Comparison of ENCODE assay signal across 9 mouse cellular contexts in genomic region chr9:107551890-107552355, GRCm38 (mm10). TPM values are rescaled to one million over a fixed set of nuclear protein-coding genes. Genes with fewer than 3 reads are reported as not detected.
DNase-seq lines count a peak whose midpoint lies in the region; ATAC-seq and TF ChIP-seq lines count a peak whose summit lies in the region.
"Had no signal": no experiment of that assay in that cellular context is flagged by ENCODE, and none has a peak within 500 bp of the region (broad histone marks: within the 10 kb centered on the region; RNA-seq: fewer than 3 reads in every experiment).

No protein-coding gene starts in this region.

- ATAC-seq in liver, embryonic 11.5 days (replicated peaks; ENCODE audit: low FRiP score), result no peak

- peak overlapping the region; percentile 99 for H3K4me2 ChIP-seq in liver, embryonic 11.5 days

- H3K36me3 ChIP-seq in heart, embryonic 10.5 days, result peaks cover 6% of the 10 kb centered on the region
- no peaks in the 10 kb centered on the region; the same call in 1 of the 2 replicates for H3K36me3 ChIP-seq in thymus, adult 2 months (ENCODE audit: control insufficient read depth, insufficient read depth, low read length)
- H3K36me3 ChIP-seq in liver, embryonic 11.5 days (ENCODE audit: control insufficient read depth, insufficient read depth, low read length), result peaks cover under 1% of the 10 kb centered on the region

- TF ChIP-seq CTCF in thymus, adult 2 months (IDR thresholded peaks at IDR 0.05; ENCODE audit: borderline replicate concordance, control insufficient read depth, extremely low read depth, insufficient read depth, low read length, poor library complexity), result no peak

- H3K4me1 ChIP-seq in heart, embryonic 10.5 days, result peaks cover 73% of the 10 kb centered on the region
- H3K4me1 ChIP-seq in thymus, adult 2 months (replicated peaks; ENCODE audit: control insufficient read depth, insufficient read depth, low read length), result peaks cover 57% of the 10 kb centered on the region
- peaks cover 54% of the 10 kb centered on the region for H3K4me1 ChIP-seq in liver, embryonic 11.5 days (replicated peaks; ENCODE audit: control insufficient read depth, insufficient read depth, low read length)

- peaks cover 53% of the 10 kb centered on the region for H3K27me3 ChIP-seq in heart, embryonic 10.5 days (ENCODE audit: insufficient read depth, poor library complexity, severe bottlenecking)
- no peaks in the 10 kb centered on the region for H3K27me3 ChIP-seq in thymus, adult 2 months (ENCODE audit: control insufficient read depth, insufficient read depth, low read length)
- H3K27me3 ChIP-seq in liver, embryonic 11.5 days (replicated peaks; ENCODE audit: control insufficient read depth, insufficient read depth, low read length), result peaks cover 7% of the 10 kb centered on the region; the same call in 1 of the 2 replicates
- H3K27me3 ChIP-seq: CH12.LX had no signal

- H3K9ac ChIP-seq in liver, embryonic 11.5 days (ENCODE audit: low read depth, low read length), result peak overlapping the region; percentile 81

- H3K27ac ChIP-seq in heart, embryonic 10.5 days, result peak overlapping the region; percentile 87
- peak overlapping the region; percentile 28; the same call in 1 of the 2 replicates for H3K27ac ChIP-seq in thymus, adult 2 months (ENCODE audit: control insufficient read depth, insufficient read depth, low read length)
- peak overlapping the region; percentile 63 for H3K27ac ChIP-seq in liver, embryonic 11.5 days (ENCODE audit: low read depth, low read length)

- WGBS in heart, embryonic 10.5 days, result 11% methylated on average over 8 of the region's 8 CpGs
- 45% methylated on average over 8 of the region's 8 CpGs for WGBS in thymus, adult 2 months
- 21% methylated on average over 8 of the region's 8 CpGs for WGBS in liver, embryonic 11.5 days

- TF ChIP-seq POLR2A in thymus, adult 2 months (IDR thresholded peaks at IDR 0.05; ENCODE audit: control insufficient read depth, extremely low read depth, insufficient read depth, low read length, poor library complexity), result no peak

- peak overlapping the region; percentile 70 for H3K4me3 ChIP-seq in heart, embryonic 10.5 days
- peak overlapping the region; percentile 53 for H3K4me3 ChIP-seq in thymus, adult 2 months (ENCODE audit: control insufficient read depth, insufficient read depth, low read length)
- peak overlapping the region; percentile 61 for H3K4me3 ChIP-seq in liver, embryonic 11.5 days (ENCODE audit: low read depth, low read length)

- no peaks in the 10 kb centered on the region for H3K9me3 ChIP-seq in heart, embryonic 10.5 days
- H3K9me3 ChIP-seq in liver, embryonic 11.5 days (ENCODE audit: control insufficient read depth, low read length), result no peaks in the 10 kb centered on the region

- DNase-seq in heart, embryonic 10.5 days (ENCODE audit: low spot score), result no peak
- no peak for DNase-seq in heart, postnatal 4 days
- DNase-seq in thymus, adult 2 months, result no peak
- no peak for DNase-seq in thymus, postnatal 0 days (ENCODE audit: low spot score)
- no peak for DNase-seq in liver, embryonic 11.5 days (ENCODE audit: low spot score)
- DNase-seq in yolk sac, embryonic 10.5 days (ENCODE audit: low spot score), result peak; percentile 51
- no peak for DNase-seq in layer of hippocampus, postnatal 36 days
- no peak for DNase-seq in cerebellum, postnatal 10 days

RNA-seq across cellular contexts. Expression of gene Rassf1, which starts 0.6 kb away (rescaled TPM):
- polyA plus RNA-seq in heart, embryonic 10.5 days (2016; fragmentation: Nextera tagmentation; extraction: Ambion mirVana), result 50.5 and 51.7 TPM in 2 replicates
- 10 to 100 TPM; 38.8 to 39.4 TPM for total RNA-seq in heart, postnatal 4 days (2021)
- 48.8 and 50.8 TPM in 2 replicates for polyA plus RNA-seq in thymus, adult 2 months (2012; rRNA removed)
- 52.1 and 56.2 TPM in 2 replicates for polyA plus RNA-seq in thymus, postnatal 0 days (2015; fragmentation: Nextera tagmentation; extraction: Ambion mirVana)
- 31.2 and 37.0 TPM in 2 replicates for polyA plus RNA-seq in liver, embryonic 11.5 days (2014; fragmentation: Nextera tagmentation; extraction: Ambion mirVana)
- total RNA-seq in layer of hippocampus, postnatal 36 days (2021), result 10 to 100 TPM; 15.8 TPM

RNA-seq across cellular contexts. Expression of gene Zmynd10, which starts 4.8 kb away (rescaled TPM):
- 0.17 TPM in 1 of 2 replicates, not detected in the other for polyA plus RNA-seq in heart, embryonic 10.5 days (2016; fragmentation: Nextera tagmentation; extraction: Ambion mirVana)
- total RNA-seq in heart, postnatal 4 days (2021), result under 1 TPM; 0.26 to 0.32 TPM
- 2.9 and 3.4 TPM in 2 replicates for polyA plus RNA-seq in thymus, adult 2 months (2012; rRNA removed)
- 0.89 and 1.5 TPM in 2 replicates for polyA plus RNA-seq in thymus, postnatal 0 days (2015; fragmentation: Nextera tagmentation; extraction: Ambion mirVana)
- polyA plus RNA-seq in liver, embryonic 11.5 days (2014; fragmentation: Nextera tagmentation; extraction: Ambion mirVana), result 0.10 and 0.35 TPM in 2 replicates
- 1 to 10 TPM; 3.4 to 4.3 TPM for total RNA-seq in layer of hippocampus, postnatal 36 days (2021)

RNA-seq across cellular contexts. Expression of gene Nprl2, which starts 9.9 kb away (rescaled TPM):
- polyA plus RNA-seq in heart, embryonic 10.5 days (2016; fragmentation: Nextera tagmentation; extraction: Ambion mirVana), result 28.3 and 33.1 TPM in 2 replicates
- total RNA-seq in heart, postnatal 4 days (2021), result 10 to 100 TPM; 12.0 TPM
- polyA plus RNA-seq in thymus, adult 2 months (2012; rRNA removed), result 74.5 and 83.5 TPM in 2 replicates
- 47.2 and 48.4 TPM in 2 replicates for polyA plus RNA-seq in thymus, postnatal 0 days (2015; fragmentation: Nextera tagmentation; extraction: Ambion mirVana)
- polyA plus RNA-seq in liver, embryonic 11.5 days (2014; fragmentation: Nextera tagmentation; extraction: Ambion mirVana), result 26.5 and 31.3 TPM in 2 replicates
- 10 to 100 TPM; 39.7 to 47.9 TPM for total RNA-seq in layer of hippocampus, postnatal 36 days (2021)

RNA-seq across cellular contexts. Expression of gene Cyb561d2, which starts 9.9 kb away (rescaled TPM):
- 24.1 and 24.5 TPM in 2 replicates for polyA plus RNA-seq in heart, embryonic 10.5 days (2016; fragmentation: Nextera tagmentation; extraction: Ambion mirVana)
- 1 to 10 TPM; 6.6 to 7.2 TPM for total RNA-seq in heart, postnatal 4 days (2021)
- polyA plus RNA-seq in thymus, adult 2 months (2012; rRNA removed), result 78.7 and 84.3 TPM in 2 replicates
- 48.5 and 49.8 TPM in 2 replicates for polyA plus RNA-seq in thymus, postnatal 0 days (2015; fragmentation: Nextera tagmentation; extraction: Ambion mirVana)
- 28.9 and 31.0 TPM in 2 replicates for polyA plus RNA-seq in liver, embryonic 11.5 days (2014; fragmentation: Nextera tagmentation; extraction: Ambion mirVana)
- total RNA-seq in layer of hippocampus, postnatal 36 days (2021), result 10 to 100 TPM; 15.1 to 18.2 TPM

RNA-seq across cellular contexts. Expression of gene Tusc2, which starts 11.1 kb away (rescaled TPM):
- polyA plus RNA-seq in heart, embryonic 10.5 days (2016; fragmentation: Nextera tagmentation; extraction: Ambion mirVana), result 64.7 and 70.0 TPM in 2 replicates
- total RNA-seq in heart, postnatal 4 days (2021), result 10 to 100 TPM; 22.3 to 24.0 TPM
- polyA plus RNA-seq in thymus, adult 2 months (2012; rRNA removed), result 67.3 and 68.1 TPM in 2 replicates
- polyA plus RNA-seq in thymus, postnatal 0 days (2015; fragmentation: Nextera tagmentation; extraction: Ambion mirVana), result 56.7 and 57.8 TPM in 2 replicates
- polyA plus RNA-seq in liver, embryonic 11.5 days (2014; fragmentation: Nextera tagmentation; extraction: Ambion mirVana), result 60.6 and 62.7 TPM in 2 replicates
- total RNA-seq in layer of hippocampus, postnatal 36 days (2021), result 10 to 100 TPM; 70.1 to 82.0 TPM

Comparison
In these comparisons a context has a peak if more than half of its experiments do, and no peak if none do; other contexts are left out.
1. H3K27ac ChIP-seq: peak in every context shown above with its lines; median percentile 87 in heart, embryonic 10.5 days; 63 in liver, embryonic 11.5 days; 28 in thymus, adult 2 months.